Mouse (Mus musculus): ENCODE results near the gene Zfp13. TPM values are rescaled to one million over a fixed set of nuclear protein-coding genes. Genes with fewer than 3 reads are reported as not detected.
A peak's percentile ranks its signal among the peaks of the same experiment; 100 is the strongest.
"Not testable (repeated sequence)": the region's sequence is repeated elsewhere in the genome, so short reads cannot be mapped to it uniquely, and the experiment has no call there.

The Zfp13 gene
- polyA plus RNA-seq, 2 experiments = 16.2 to 27.6 TPM

GRCm38 (mm10) chr17:23538299-23539015, 60.8 kb downstream of the Zfp13 start:
- H3K27ac ChIP-seq (replicated peaks; ENCODE audit: low read depth, low read length) = no peak overlapping the region
- H3K4me1 ChIP-seq (ENCODE audit: control insufficient read depth, insufficient read depth, low read length) = peaks cover 8% of the 10 kb centered on the region
- DNase-seq (ENCODE audit: low spot score) (no peak), ATAC-seq (ENCODE audit: low FRiP score, low read depth) (no peak)
- no peaks in the 10 kb centered on the region for H3K9me3 ChIP-seq (ENCODE audit: control insufficient read depth, low read length)
- H3K9ac ChIP-seq (ENCODE audit: low read depth, low read length, severe bottlenecking) = peak overlapping the region; percentile 25; the same call in 1 of the 2 replicates
- H3K4me3 ChIP-seq (replicated peaks; ENCODE audit: low read length) = peak overlapping the region; percentile 26
- no peaks in the 10 kb centered on the region for H3K36me3 ChIP-seq (ENCODE audit: control insufficient read depth, insufficient read depth, low read length)
- H3K27me3 ChIP-seq (ENCODE audit: control insufficient read depth, insufficient read depth, low read length) = peaks cover 50% of the 10 kb centered on the region
- H3K4me2 ChIP-seq (replicated peaks; ENCODE audit: low read depth, low read length, severe bottlenecking) = peak overlapping the region; percentile 41
- no peak for TF ChIP-seq POLR2A (IDR thresholded peaks at IDR 0.05; ENCODE audit: borderline replicate concordance, extremely low read depth, insufficient read depth, insufficient read length)
- 10% methylated on average over 21 of the region's 21 CpGs for WGBS

GRCm38 (mm10) chr17:23537554-23538255, 61.6 kb downstream of the Zfp13 start:
- WGBS = 4% methylated on average over 27 of the region's 27 CpGs
- peaks cover 50% of the 10 kb centered on the region for H3K27me3 ChIP-seq (ENCODE audit: control insufficient read depth, insufficient read depth, low read length)

GRCm38 (mm10) chr17:23535046-23535788, 64.1 kb downstream of the Zfp13 start:
- not testable (repeated sequence) for H3K9ac ChIP-seq (ENCODE audit: low read depth, low read length, severe bottlenecking); H3K9me3 ChIP-seq (ENCODE audit: control insufficient read depth, low read length); H3K36me3 ChIP-seq (ENCODE audit: control insufficient read depth, insufficient read depth, low read length); H3K27ac ChIP-seq (replicated peaks; ENCODE audit: low read depth, low read length); H3K4me3 ChIP-seq (replicated peaks; ENCODE audit: low read length); ATAC-seq (ENCODE audit: low FRiP score, low read depth); H3K4me1 ChIP-seq (ENCODE audit: control insufficient read depth, insufficient read depth, low read length); DNase-seq (ENCODE audit: low spot score); H3K4me2 ChIP-seq (replicated peaks; ENCODE audit: low read depth, low read length, severe bottlenecking)
- 2% methylated on average over 15 of the region's 29 CpGs for WGBS
- H3K27me3 ChIP-seq (ENCODE audit: control insufficient read depth, insufficient read depth, low read length) = peaks cover 38% of the 10 kb centered on the region

More at GRCm38 (mm10) chr17:23537554-23538255, 61.6 kb downstream of the Zfp13 start:
- Histone ChIP-seq H3K4me1 (ENCODE audit: control insufficient read depth, insufficient read depth, low read length) (peaks cover 8% of the 10 kb centered on the region), H3K4me3 (replicated peaks; ENCODE audit: low read length) (peak overlapping the region; percentile 26), H3K9ac (ENCODE audit: low read depth, low read length, severe bottlenecking) (0 out of 2 replicates have a peak overlapping the region, but pooled peaks have one; percentile 25), H3K27ac (replicated peaks; ENCODE audit: low read depth, low read length) (no peak overlapping the region), H3K4me2 (replicated peaks; ENCODE audit: low read depth, low read length, severe bottlenecking) (peak overlapping the region; percentile 41), H3K9me3 (ENCODE audit: control insufficient read depth, low read length) (no peaks in the 10 kb centered on the region), H3K36me3 (ENCODE audit: control insufficient read depth, insufficient read depth, low read length) (no peaks in the 10 kb centered on the region)
- DNase-seq (ENCODE audit: low spot score) (no peak), ATAC-seq (ENCODE audit: low FRiP score, low read depth) (no peak)
- no peak for TF ChIP-seq POLR2A (IDR thresholded peaks at IDR 0.05; ENCODE audit: borderline replicate concordance, extremely low read depth, insufficient read depth, insufficient read length)

DNA sequence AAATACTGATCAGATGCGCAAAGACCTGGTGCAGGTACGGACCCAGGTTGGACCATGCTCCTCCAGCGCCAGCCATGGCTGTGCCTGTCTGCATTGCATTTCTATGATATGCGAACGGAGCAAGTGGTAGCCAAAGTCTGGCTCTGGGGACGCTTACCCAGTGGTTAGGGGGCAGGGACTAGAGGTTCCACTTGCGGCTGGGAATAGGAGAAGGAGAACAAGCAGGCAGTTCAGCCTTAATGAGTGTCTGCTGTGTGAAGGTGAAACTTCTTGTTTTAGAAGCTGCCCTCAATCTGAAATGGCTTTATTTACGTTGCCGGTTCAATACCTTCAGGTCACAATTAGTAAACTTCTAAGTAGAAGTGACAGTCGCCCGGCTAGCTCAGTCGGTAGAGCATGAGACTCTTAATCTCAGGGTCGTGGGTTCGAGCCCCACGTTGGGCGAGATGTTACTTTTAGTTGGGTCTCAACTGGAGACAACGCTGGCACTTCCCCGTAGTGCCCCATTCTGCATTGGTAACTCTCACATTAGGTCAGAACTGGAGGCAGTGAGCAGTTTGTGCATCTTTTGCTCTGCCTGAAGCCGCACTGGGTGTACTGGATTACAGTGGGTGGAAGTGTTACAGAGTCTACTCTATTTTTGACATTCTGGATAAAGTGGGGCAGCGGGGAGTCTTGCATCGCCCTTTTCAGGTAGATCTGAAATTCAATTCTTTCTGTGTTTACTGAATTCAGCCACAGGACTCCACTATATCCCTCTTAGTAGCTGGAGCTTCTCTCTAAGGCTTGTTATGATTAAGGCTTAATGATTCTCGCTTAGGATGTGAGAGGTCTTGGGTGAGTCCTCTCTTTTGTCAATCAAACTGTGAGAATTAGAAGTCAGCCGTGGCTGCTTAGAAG, 65.4 kb downstream of the Zfp13 start:
- H3K36me3 ChIP-seq (ENCODE audit: control insufficient read depth, insufficient read depth, low read length); H3K9ac ChIP-seq (ENCODE audit: low read depth, low read length, severe bottlenecking); DNase-seq (ENCODE audit: low spot score); ATAC-seq (ENCODE audit: low FRiP score, low read depth); H3K4me2 ChIP-seq (replicated peaks; ENCODE audit: low read depth, low read length, severe bottlenecking); H3K9me3 ChIP-seq (ENCODE audit: control insufficient read depth, low read length); H3K27ac ChIP-seq (replicated peaks; ENCODE audit: low read depth, low read length); H3K4me3 ChIP-seq (replicated peaks; ENCODE audit: low read length); H3K4me1 ChIP-seq (ENCODE audit: control insufficient read depth, insufficient read depth, low read length): not testable (repeated sequence)
- peaks cover 26% of the 10 kb centered on the region for H3K27me3 ChIP-seq (ENCODE audit: control insufficient read depth, insufficient read depth, low read length)
- WGBS = 6% methylated on average over 9 of the region's 23 CpGs

DNA sequence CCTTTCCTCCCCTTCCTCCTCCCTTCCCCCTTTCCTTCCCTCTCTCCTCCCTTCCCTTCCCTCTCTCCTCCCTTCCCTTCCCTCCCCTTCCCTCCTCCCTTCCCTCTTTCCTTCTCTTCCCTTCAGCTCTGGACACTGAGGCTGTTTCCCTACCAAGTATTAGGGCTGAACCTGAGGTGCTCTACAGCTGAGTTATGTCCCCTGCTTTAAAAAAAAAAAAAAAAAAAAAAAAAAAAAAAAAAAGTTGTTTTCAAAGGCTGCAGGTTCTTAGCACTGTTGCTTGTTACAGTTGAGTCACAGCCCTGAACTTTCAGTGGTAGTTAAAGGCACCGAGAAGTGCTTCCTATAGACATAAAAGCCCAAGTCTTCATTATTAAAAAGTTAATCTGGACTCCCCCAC, 67.9 kb downstream of the Zfp13 start:
- H3K4me2 ChIP-seq (replicated peaks; ENCODE audit: low read depth, low read length, severe bottlenecking); DNase-seq (ENCODE audit: low spot score); H3K27me3 ChIP-seq (ENCODE audit: control insufficient read depth, insufficient read depth, low read length); H3K4me3 ChIP-seq (replicated peaks; ENCODE audit: low read length); H3K9me3 ChIP-seq (ENCODE audit: control insufficient read depth, low read length); H3K36me3 ChIP-seq (ENCODE audit: control insufficient read depth, insufficient read depth, low read length); H3K4me1 ChIP-seq (ENCODE audit: control insufficient read depth, insufficient read depth, low read length); H3K27ac ChIP-seq (replicated peaks; ENCODE audit: low read depth, low read length); H3K9ac ChIP-seq (ENCODE audit: low read depth, low read length, severe bottlenecking); ATAC-seq (ENCODE audit: low FRiP score, low read depth): not testable (repeated sequence)
- WGBS = 24% methylated on average over 1 of the region's 1 CpGs

Other genes starting within 250 kb of the Zfp13 start
- not detected in 2 replicates for gene Vmn2r116, start 214.9 kb downstream of the Zfp13 start, polyA plus RNA-seq (2012; rRNA removed)
- gene Vmn2r116, start 214.9 kb downstream of the Zfp13 start, polyA plus RNA-seq (2014; fragmentation: Nextera tagmentation; extraction: Ambion mirVana) = not detected in 2 replicates
- gene Vmn2r117, start 119.8 kb downstream of the Zfp13 start, polyA plus RNA-seq (2012; rRNA removed) = not detected in 2 replicates
- gene Vmn2r117, start 119.8 kb downstream of the Zfp13 start, polyA plus RNA-seq (2014; fragmentation: Nextera tagmentation; extraction: Ambion mirVana) = not detected in 2 replicates
- gene Zfp213, start 35.2 kb downstream of the Zfp13 start, polyA plus RNA-seq (2012; rRNA removed) = 16.3 and 21.1 TPM in 2 replicates
- 17.4 and 18.1 TPM in 2 replicates for gene Zfp213, start 35.2 kb downstream of the Zfp13 start, polyA plus RNA-seq (2014; fragmentation: Nextera tagmentation; extraction: Ambion mirVana)
- gene Zscan10, start 1.4 kb upstream of the Zfp13 start, polyA plus RNA-seq (2012; rRNA removed) = 0.63 and 1.00 TPM in 2 replicates
- 0.33 TPM in 1 of 2 replicates, not detected in the other for gene Zscan10, start 1.4 kb upstream of the Zfp13 start, polyA plus RNA-seq (2014; fragmentation: Nextera tagmentation; extraction: Ambion mirVana)
- 1.0 and 1.4 TPM in 2 replicates for gene Mmp25, start 45.8 kb upstream of the Zfp13 start, polyA plus RNA-seq (2012; rRNA removed)
- gene Mmp25, start 45.8 kb upstream of the Zfp13 start, polyA plus RNA-seq (2014; fragmentation: Nextera tagmentation; extraction: Ambion mirVana) = 0.76 and 0.80 TPM in 2 replicates
- gene Bicdl2, start 61.0 kb upstream of the Zfp13 start, polyA plus RNA-seq (2012; rRNA removed) = 1.6 and 2.8 TPM in 2 replicates
- gene Bicdl2, start 61.0 kb upstream of the Zfp13 start, polyA plus RNA-seq (2014; fragmentation: Nextera tagmentation; extraction: Ambion mirVana) = 5.1 and 5.8 TPM in 2 replicates
- 63.4 and 73.3 TPM in 2 replicates for gene Hcfc1r1, start 74.1 kb upstream of the Zfp13 start, polyA plus RNA-seq (2012; rRNA removed)
- 85.3 and 85.4 TPM in 2 replicates for gene Hcfc1r1, start 74.1 kb upstream of the Zfp13 start, polyA plus RNA-seq (2014; fragmentation: Nextera tagmentation; extraction: Ambion mirVana)
- 45.5 and 51.2 TPM in 2 replicates for gene Thoc6, start 74.4 kb upstream of the Zfp13 start, polyA plus RNA-seq (2012; rRNA removed)
- gene Thoc6, start 74.4 kb upstream of the Zfp13 start, polyA plus RNA-seq (2014; fragmentation: Nextera tagmentation; extraction: Ambion mirVana) = 41.8 and 44.2 TPM in 2 replicates
- 13.6 and 16.1 TPM in 2 replicates for gene Tnfrsf12a, start 78.0 kb upstream of the Zfp13 start, polyA plus RNA-seq (2012; rRNA removed)
- 20.3 and 24.0 TPM in 2 replicates for gene Tnfrsf12a, start 78.0 kb upstream of the Zfp13 start, polyA plus RNA-seq (2014; fragmentation: Nextera tagmentation; extraction: Ambion mirVana)
- gene Cldn6, start 79.8 kb upstream of the Zfp13 start, polyA plus RNA-seq (2012; rRNA removed) = 13.6 and 14.0 TPM in 2 replicates
- gene Cldn6, start 79.8 kb upstream of the Zfp13 start, polyA plus RNA-seq (2014; fragmentation: Nextera tagmentation; extraction: Ambion mirVana) = 11.3 and 14.7 TPM in 2 replicates
- 4.0 and 5.1 TPM in 2 replicates for gene Cldn9, start 84.5 kb upstream of the Zfp13 start, polyA plus RNA-seq (2012; rRNA removed)
- gene Cldn9, start 84.5 kb upstream of the Zfp13 start, polyA plus RNA-seq (2014; fragmentation: Nextera tagmentation; extraction: Ambion mirVana) = 5.9 and 9.6 TPM in 2 replicates
- gene 1520401A03Rik, start 123.3 kb upstream of the Zfp13 start, polyA plus RNA-seq (2012; rRNA removed) = 4.4 and 4.6 TPM in 2 replicates
- gene 1520401A03Rik, start 123.3 kb upstream of the Zfp13 start, polyA plus RNA-seq (2014; fragmentation: Nextera tagmentation; extraction: Ambion mirVana) = 1.6 and 2.1 TPM in 2 replicates
- gene Pkmyt1, start 126.8 kb upstream of the Zfp13 start, polyA plus RNA-seq (2012; rRNA removed) = 81.7 and 105 TPM in 2 replicates
- gene Pkmyt1, start 126.8 kb upstream of the Zfp13 start, polyA plus RNA-seq (2014; fragmentation: Nextera tagmentation; extraction: Ambion mirVana) = 46.4 and 47.5 TPM in 2 replicates
- 9.7 and 13.4 TPM in 2 replicates for gene Paqr4, start 141.4 kb upstream of the Zfp13 start, polyA plus RNA-seq (2012; rRNA removed)
- 15.7 and 17.3 TPM in 2 replicates for gene Paqr4, start 141.4 kb upstream of the Zfp13 start, polyA plus RNA-seq (2014; fragmentation: Nextera tagmentation; extraction: Ambion mirVana)
- gene Kremen2, start 146.3 kb upstream of the Zfp13 start, polyA plus RNA-seq (2012; rRNA removed) = 40.1 and 50.6 TPM in 2 replicates
- gene Kremen2, start 146.3 kb upstream of the Zfp13 start, polyA plus RNA-seq (2014; fragmentation: Nextera tagmentation; extraction: Ambion mirVana) = 42.4 and 42.6 TPM in 2 replicates
- 47.1 and 58.5 TPM in 2 replicates for gene Flywch1, start 172.1 kb upstream of the Zfp13 start, polyA plus RNA-seq (2012; rRNA removed)
- 66.2 and 74.8 TPM in 2 replicates for gene Flywch1, start 172.1 kb upstream of the Zfp13 start, polyA plus RNA-seq (2014; fragmentation: Nextera tagmentation; extraction: Ambion mirVana)
- 46.3 and 50.8 TPM in 2 replicates for gene Flywch2, start 186.6 kb upstream of the Zfp13 start, polyA plus RNA-seq (2012; rRNA removed)
- gene Flywch2, start 186.6 kb upstream of the Zfp13 start, polyA plus RNA-seq (2014; fragmentation: Nextera tagmentation; extraction: Ambion mirVana) = 41.2 and 47.5 TPM in 2 replicates
- 654 and 850 TPM in 2 replicates for gene Srrm2, start 191.0 kb upstream of the Zfp13 start, polyA plus RNA-seq (2012; rRNA removed)
- 406 and 466 TPM in 2 replicates for gene Srrm2, start 191.0 kb upstream of the Zfp13 start, polyA plus RNA-seq (2014; fragmentation: Nextera tagmentation; extraction: Ambion mirVana)
- gene Elob, start 229.6 kb upstream of the Zfp13 start, polyA plus RNA-seq (2012; rRNA removed) = 739 and 935 TPM in 2 replicates
- 1,204 and 1,221 TPM in 2 replicates for gene Elob, start 229.6 kb upstream of the Zfp13 start, polyA plus RNA-seq (2014; fragmentation: Nextera tagmentation; extraction: Ambion mirVana)
- gene Prss33, start 236.6 kb upstream of the Zfp13 start, polyA plus RNA-seq (2012; rRNA removed) = 0.12 and 0.14 TPM in 2 replicates
- gene Prss33, start 236.6 kb upstream of the Zfp13 start, polyA plus RNA-seq (2014; fragmentation: Nextera tagmentation; extraction: Ambion mirVana) = not detected in 2 replicates
- gene Prss32, start 244.4 kb upstream of the Zfp13 start, polyA plus RNA-seq (2012; rRNA removed) = 0.06 TPM in 1 of 2 replicates, not detected in the other
- gene Prss32, start 244.4 kb upstream of the Zfp13 start, polyA plus RNA-seq (2014; fragmentation: Nextera tagmentation; extraction: Ambion mirVana) = not detected in 2 replicates
- 1.6 and 2.1 TPM in 2 replicates for gene Prss41, start 244.7 kb upstream of the Zfp13 start, polyA plus RNA-seq (2012; rRNA removed)
- 0.28 and 0.78 TPM in 2 replicates for gene Prss41, start 244.7 kb upstream of the Zfp13 start, polyA plus RNA-seq (2014; fragmentation: Nextera tagmentation; extraction: Ambion mirVana)

All from limb, embryonic 14.5 days (tissue).